Mouse (Mus musculus) c-Kit-positive CD71-positive TER-119-negative erythroid progenitor cells, embryonic 14.5 days (primary cell): ENCODE results near the gene Grin2d.

Source experiments
- DNase-seq: peaks from one replicate; pipeline ENCODE4 v3.0.0-alpha.2; 2013; ENCODE audit warnings: low read depth

Gene Grin2d

GRCm38 (mm10) chr7:45853089-45853488 lies 25.1 kb downstream of the Grin2d start:
- DNase-seq, result no peak

- DNase-seq, result no peak
Measured at GRCm38 (mm10) chr7:45850661-45851060, 27.5 kb downstream of the Grin2d start.

GRCm38 (mm10) chr7:45848447-45849027 lies 29.6 kb downstream of the Grin2d start:
- DNase-seq, result no peak

- DNase-seq, result no peak
Measured at GRCm38 (mm10) chr7:45842950-45843744, 35.0 kb downstream of the Grin2d start.

- DNase-seq, result no peak
Measured at GRCm38 (mm10) chr7:45833924-45834323, 44.3 kb downstream of the Grin2d start.

- no peak for DNase-seq
Measured at GRCm38 (mm10) chr7:45833148-45833790, 44.9 kb downstream of the Grin2d start.

- no peak for DNase-seq
Measured at GRCm38 (mm10) chr7:45832428-45832827, 45.8 kb downstream of the Grin2d start.

- no peak for DNase-seq
Measured at GRCm38 (mm10) chr7:45831128-45831525, 47.1 kb downstream of the Grin2d start.

GRCm38 (mm10) chr7:45830427-45831127 lies 47.6 kb downstream of the Grin2d start, which contains the start of gene Grwd1:
Grwd1 (minus strand) TSS chr7:45830944.
- peak; percentile 88 for DNase-seq

- no peak for DNase-seq
Measured at GRCm38 (mm10) chr7:45826631-45827030, 51.5 kb downstream of the Grin2d start.

GRCm38 (mm10) chr7:45824598-45824997 lies 53.6 kb downstream of the Grin2d start, which contains the start of gene Kcnj14:
Kcnj14 (minus strand) TSS chr7:45824782.
- DNase-seq, result no peak

GRCm38 (mm10) chr7:45820913-45821312 lies 57.3 kb downstream of the Grin2d start:
- no peak for DNase-seq

GRCm38 (mm10) chr7:45819843-45820242 lies 58.3 kb downstream of the Grin2d start:
- no peak for DNase-seq

- DNase-seq, result no peak
Measured at GRCm38 (mm10) chr7:45815984-45816351, 62.2 kb downstream of the Grin2d start.

- DNase-seq, result no peak
Measured at GRCm38 (mm10) chr7:45815323-45815983, 62.7 kb downstream of the Grin2d start.

GRCm38 (mm10) chr7:45814841-45815240 lies 63.3 kb downstream of the Grin2d start:
- DNase-seq, result no peak

- peak; percentile 99 for DNase-seq
Measured at GRCm38 (mm10) chr7:45813787-45814779, 64.1 kb downstream of the Grin2d start, which contains the start of gene Cyth2. Cyth2 (minus strand) TSS chr7:45814581.

GRCm38 (mm10) chr7:45812921-45813320 lies 65.3 kb downstream of the Grin2d start:
- DNase-seq, result no peak

GRCm38 (mm10) chr7:45809276-45810075 lies 68.7 kb downstream of the Grin2d start:
- no peak for DNase-seq

GRCm38 (mm10) chr7:45808471-45808870 lies 69.7 kb downstream of the Grin2d start:
- DNase-seq, result no peak
